Mouse (Mus musculus): Measurements from ENCODE around the gene Psmb7. TPM values are rescaled to one million over a fixed set of nuclear protein-coding genes. Genes with fewer than 3 reads are reported as not detected.

Gene Psmb7
- polyA plus RNA-seq, 1 experiment from 2014 or later: 235 TPM

DNA sequence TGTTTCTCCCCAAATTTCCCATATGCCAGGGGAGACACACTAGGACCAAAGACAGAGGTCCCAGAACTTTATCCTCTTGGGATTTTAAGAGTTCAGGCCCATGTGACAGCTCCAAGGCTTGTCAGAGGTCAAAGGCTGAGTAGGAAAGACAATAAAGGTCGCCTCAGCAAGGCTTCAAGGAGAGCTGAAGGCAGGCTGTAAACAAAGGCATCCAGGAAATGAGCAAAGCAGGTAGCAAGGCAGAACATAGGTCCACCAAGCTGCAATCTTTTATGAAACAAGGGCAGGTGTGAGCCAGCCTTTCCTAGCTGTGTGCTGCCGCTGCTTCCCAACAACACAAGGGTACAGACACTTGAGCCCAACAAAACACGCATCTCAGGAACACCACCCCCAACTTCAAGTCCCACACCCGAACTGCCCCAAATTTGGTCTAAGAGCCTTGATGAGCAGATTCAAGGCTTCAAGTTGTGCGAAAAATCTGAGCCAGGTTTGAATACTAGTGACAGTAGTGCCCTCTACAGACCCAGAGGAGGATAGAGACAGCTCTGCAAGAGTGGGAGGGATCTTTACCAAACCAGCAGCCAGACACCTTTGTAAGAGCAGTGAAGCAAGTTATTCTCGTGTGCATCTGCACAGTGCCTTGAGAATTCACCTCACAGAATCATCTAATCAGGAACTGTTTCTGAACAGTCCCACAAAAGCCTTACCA lies 52.0 kb downstream of the Psmb7 start:
- WGBS: 59% methylated on average over 6 of the region's 6 CpGs
- H3K36me3 ChIP-seq (ENCODE audit: control insufficient read depth, insufficient read depth, low read length): peaks cover 41% of the 10 kb centered on the region
- no peak overlapping the region for H3K4me3 ChIP-seq (ENCODE audit: control insufficient read depth in 1 of 2, insufficient read depth in 1 of 2, low read depth in 1 of 2, low read length in 2 of 2)
- H3K9me3 ChIP-seq (ENCODE audit: control insufficient read depth, low read length): no peaks in the 10 kb centered on the region
- no peak overlapping the region for H3K27ac ChIP-seq (replicated peaks in 1 of 2; ENCODE audit: control insufficient read depth in 1 of 2, insufficient read depth in 1 of 2, low read depth in 2 of 2, low read length in 2 of 2)
- no peaks in the 10 kb centered on the region for H3K27me3 ChIP-seq (ENCODE audit: control insufficient read depth, insufficient read depth, low read length)
- H3K4me2 ChIP-seq (ENCODE audit: low read length): no peak overlapping the region
- H3K9ac ChIP-seq (ENCODE audit: low read length): no peak overlapping the region
- ATAC-seq (ENCODE audit: insufficient number of reproducible peaks, insufficient read depth, low FRiP score, low read depth): no peak
- peaks cover 8 to 16% of the 10 kb centered on the region in 2 experiments for H3K4me1 ChIP-seq (ENCODE audit: control insufficient read depth in 2 of 2, insufficient read depth in 2 of 2, low read length in 2 of 2)

GRCm38 (mm10) chr2:38586733-38587132 lies 57.2 kb downstream of the Psmb7 start:
- H3K27me3 ChIP-seq (ENCODE audit: control insufficient read depth, insufficient read depth, low read length): no peaks in the 10 kb centered on the region
- H3K9me3 ChIP-seq (ENCODE audit: control insufficient read depth, low read length): no peaks in the 10 kb centered on the region
- WGBS: 22% methylated on average over 6 of the region's 6 CpGs
- H3K9ac ChIP-seq (ENCODE audit: low read length): peak overlapping the region; percentile 25; the same call in 1 of the 2 replicates
- peaks cover 8 to 17% of the 10 kb centered on the region in 2 experiments for H3K4me1 ChIP-seq (ENCODE audit: control insufficient read depth in 2 of 2, insufficient read depth in 2 of 2, low read length in 2 of 2)
- no peak overlapping the region for H3K4me3 ChIP-seq (ENCODE audit: control insufficient read depth in 1 of 2, insufficient read depth in 1 of 2, low read depth in 1 of 2, low read length in 2 of 2)
- peaks cover 83% of the 10 kb centered on the region for H3K36me3 ChIP-seq (ENCODE audit: control insufficient read depth, insufficient read depth, low read length)
- ATAC-seq (ENCODE audit: insufficient number of reproducible peaks, insufficient read depth, low FRiP score, low read depth): no peak
- no peak overlapping the region for H3K4me2 ChIP-seq (ENCODE audit: low read length)
- H3K27ac ChIP-seq (replicated peaks in 1 of 2; ENCODE audit: control insufficient read depth in 1 of 2, insufficient read depth in 1 of 2, low read depth in 2 of 2, low read length in 2 of 2): peak overlapping the region; percentile 12 to 28; a peak in 3 of 4 replicates

- Histone ChIP-seq H3K9me3 (ENCODE audit: control insufficient read depth, low read length) (no peaks in the 10 kb centered on the region), H3K27ac (replicated peaks in 1 of 2; ENCODE audit: control insufficient read depth in 1 of 2, insufficient read depth in 1 of 2, low read depth in 2 of 2, low read length in 2 of 2) (no peak overlapping the region), H3K4me1 (ENCODE audit: control insufficient read depth in 2 of 2, insufficient read depth in 2 of 2, low read length in 2 of 2) (peaks cover 9 to 20% of the 10 kb centered on the region in 2 experiments), H3K9ac (ENCODE audit: low read length) (no peak overlapping the region), H3K36me3 (ENCODE audit: control insufficient read depth, insufficient read depth, low read length) (peaks cover 81% of the 10 kb centered on the region), H3K4me2 (ENCODE audit: low read length) (no peak overlapping the region), H3K4me3 (ENCODE audit: control insufficient read depth in 1 of 2, insufficient read depth in 1 of 2, low read depth in 1 of 2, low read length in 2 of 2) (no peak overlapping the region), H3K27me3 (ENCODE audit: control insufficient read depth, insufficient read depth, low read length) (no peaks in the 10 kb centered on the region)
- ATAC-seq (ENCODE audit: insufficient number of reproducible peaks, insufficient read depth, low FRiP score, low read depth): no peak
- WGBS: 62% methylated on average over 5 of the region's 5 CpGs
These were observed 58.5 kb downstream of the Psmb7 start for GRCm38 (mm10) chr2:38585379-38585736.

DNA sequence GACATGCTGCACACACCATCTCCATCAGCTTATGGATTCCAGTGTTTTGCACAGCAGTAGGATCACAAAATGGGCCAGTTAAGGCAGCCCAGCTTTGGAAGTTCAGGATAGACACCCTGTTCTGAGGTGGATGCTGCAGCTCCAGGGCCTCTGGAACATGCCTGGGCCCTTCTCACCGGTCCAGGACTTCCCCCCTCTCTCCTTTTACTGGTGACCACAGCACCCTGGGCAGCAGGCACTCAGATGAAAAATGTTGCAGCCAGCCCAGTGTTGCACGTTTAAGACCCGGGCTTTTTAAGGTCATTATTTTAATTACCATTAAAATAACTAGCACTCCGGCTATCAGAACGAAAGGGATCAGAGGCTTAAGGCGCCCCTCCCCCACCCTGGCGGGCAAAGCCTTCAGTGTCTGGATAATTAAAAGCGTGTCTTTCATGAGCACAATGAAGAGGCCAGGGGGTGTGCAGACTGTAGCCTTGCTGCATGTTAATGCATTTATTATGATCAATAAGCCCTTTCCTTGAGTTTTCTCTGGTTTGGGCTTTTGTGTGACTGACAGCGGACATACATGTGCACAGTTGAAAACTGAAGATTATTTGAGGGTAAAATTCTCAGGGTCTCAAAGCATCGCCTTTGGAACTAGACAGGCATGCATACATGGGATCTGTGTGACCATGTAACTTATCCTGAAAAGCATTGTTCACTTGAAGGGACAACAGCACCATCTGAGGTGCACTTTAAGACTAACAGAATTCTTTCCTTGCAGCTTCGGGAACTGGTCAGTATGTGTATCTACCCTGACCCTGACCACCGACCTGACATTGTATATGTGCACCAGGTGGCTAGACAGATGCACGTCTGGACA lies 59.1 kb downstream of the Psmb7 start:
- H3K4me3 ChIP-seq (ENCODE audit: control insufficient read depth in 1 of 2, insufficient read depth in 1 of 2, low read depth in 1 of 2, low read length in 2 of 2): no peak overlapping the region
- no peak overlapping the region for H3K9ac ChIP-seq (ENCODE audit: low read length)
- peaks cover 80% of the 10 kb centered on the region for H3K36me3 ChIP-seq (ENCODE audit: control insufficient read depth, insufficient read depth, low read length)
- ATAC-seq (ENCODE audit: insufficient number of reproducible peaks, insufficient read depth, low FRiP score, low read depth): no peak
- 63% methylated on average over 13 of the region's 13 CpGs for WGBS
- no peak overlapping the region for H3K4me2 ChIP-seq (ENCODE audit: low read length)
- no peaks in the 10 kb centered on the region for H3K9me3 ChIP-seq (ENCODE audit: control insufficient read depth, low read length)
- no peak overlapping the region for H3K27ac ChIP-seq (replicated peaks in 1 of 2; ENCODE audit: control insufficient read depth in 1 of 2, insufficient read depth in 1 of 2, low read depth in 2 of 2, low read length in 2 of 2)
- no peaks in the 10 kb centered on the region for H3K27me3 ChIP-seq (ENCODE audit: control insufficient read depth, insufficient read depth, low read length)
- H3K4me1 ChIP-seq (ENCODE audit: control insufficient read depth in 2 of 2, insufficient read depth in 2 of 2, low read length in 2 of 2): peaks cover 10 to 20% of the 10 kb centered on the region in 2 experiments

DNA sequence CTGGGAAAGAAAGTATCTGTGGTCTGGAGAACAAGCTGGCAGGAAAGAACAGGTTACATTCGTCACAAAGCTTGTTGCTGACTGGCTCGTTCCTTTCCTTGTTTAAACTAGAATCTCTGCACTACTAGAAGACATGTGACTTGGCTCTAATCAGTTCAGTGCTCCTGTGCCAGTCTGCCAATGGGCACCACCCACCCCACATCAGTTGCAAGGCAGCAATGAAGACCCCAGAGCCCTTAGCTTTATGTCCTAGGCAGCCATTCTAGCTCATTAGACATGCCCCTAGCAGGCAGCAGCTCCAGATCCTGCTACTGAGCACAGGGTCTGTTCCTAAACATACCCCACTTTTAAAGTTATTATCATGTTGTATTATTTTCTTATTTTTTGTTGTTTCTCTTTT lies 59.9 kb downstream of the Psmb7 start:
- WGBS: 69% methylated on average over 2 of the region's 2 CpGs
- Histone ChIP-seq H3K9me3 (ENCODE audit: control insufficient read depth, low read length) (no peaks in the 10 kb centered on the region), H3K4me1 (ENCODE audit: control insufficient read depth in 2 of 2, insufficient read depth in 2 of 2, low read length in 2 of 2) (peaks cover 10 to 20% of the 10 kb centered on the region in 2 experiments), H3K27me3 (ENCODE audit: control insufficient read depth, insufficient read depth, low read length) (no peaks in the 10 kb centered on the region), H3K4me3 (ENCODE audit: control insufficient read depth in 1 of 2, insufficient read depth in 1 of 2, low read depth in 1 of 2, low read length in 2 of 2) (no peak overlapping the region), H3K4me2 (ENCODE audit: low read length) (no peak overlapping the region), H3K9ac (ENCODE audit: low read length) (no peak overlapping the region), H3K36me3 (ENCODE audit: control insufficient read depth, insufficient read depth, low read length) (peaks cover 80% of the 10 kb centered on the region), H3K27ac (replicated peaks in 1 of 2; ENCODE audit: control insufficient read depth in 1 of 2, insufficient read depth in 1 of 2, low read depth in 2 of 2, low read length in 2 of 2) (no peak overlapping the region)
- ATAC-seq (ENCODE audit: insufficient number of reproducible peaks, insufficient read depth, low FRiP score, low read depth): no peak

- WGBS: 67% methylated on average over 1 of the region's 1 CpGs
- Histone ChIP-seq H3K27me3 (ENCODE audit: control insufficient read depth, insufficient read depth, low read length) (no peaks in the 10 kb centered on the region), H3K27ac (replicated peaks in 1 of 2; ENCODE audit: control insufficient read depth in 1 of 2, insufficient read depth in 1 of 2, low read depth in 2 of 2, low read length in 2 of 2) (no peak overlapping the region), H3K4me2 (ENCODE audit: low read length) (no peak overlapping the region), H3K4me1 (ENCODE audit: control insufficient read depth in 2 of 2, insufficient read depth in 2 of 2, low read length in 2 of 2) (peaks cover 2 to 7% of the 10 kb centered on the region in 2 experiments; a peak in 3 of 4 replicates), H3K9me3 (ENCODE audit: control insufficient read depth, low read length) (no peaks in the 10 kb centered on the region), H3K4me3 (ENCODE audit: control insufficient read depth in 1 of 2, insufficient read depth in 1 of 2, low read depth in 1 of 2, low read length in 2 of 2) (no peak overlapping the region), H3K9ac (ENCODE audit: low read length) (no peak overlapping the region), H3K36me3 (ENCODE audit: control insufficient read depth, insufficient read depth, low read length) (peaks cover 70% of the 10 kb centered on the region)
- ATAC-seq (ENCODE audit: insufficient number of reproducible peaks, insufficient read depth, low FRiP score, low read depth): no peak
These were observed 64.4 kb downstream of the Psmb7 start for GRCm38 (mm10) chr2:38579528-38579927.

- Histone ChIP-seq H3K27ac (replicated peaks in 1 of 2; ENCODE audit: control insufficient read depth in 1 of 2, insufficient read depth in 1 of 2, low read depth in 2 of 2, low read length in 2 of 2) (no peak overlapping the region), H3K4me2 (ENCODE audit: low read length) (no peak overlapping the region), H3K27me3 (ENCODE audit: control insufficient read depth, insufficient read depth, low read length) (no peaks in the 10 kb centered on the region), H3K9ac (ENCODE audit: low read length) (no peak overlapping the region), H3K36me3 (ENCODE audit: control insufficient read depth, insufficient read depth, low read length) (peaks cover 69% of the 10 kb centered on the region), H3K9me3 (ENCODE audit: control insufficient read depth, low read length) (no peaks in the 10 kb centered on the region), H3K4me1 (ENCODE audit: control insufficient read depth in 2 of 2, insufficient read depth in 2 of 2, low read length in 2 of 2) (peaks cover 2 to 7% of the 10 kb centered on the region in 2 experiments; a peak in 3 of 4 replicates), H3K4me3 (ENCODE audit: control insufficient read depth in 1 of 2, insufficient read depth in 1 of 2, low read depth in 1 of 2, low read length in 2 of 2) (no peak overlapping the region)
- WGBS: 68% methylated on average over 13 of the region's 13 CpGs
- no peak for ATAC-seq (ENCODE audit: insufficient number of reproducible peaks, insufficient read depth, low FRiP score, low read depth)
These were observed 65.0 kb downstream of the Psmb7 start for GRCm38 (mm10) chr2:38578602-38579521.

All from heart, embryonic 14.5 days (tissue).